Mouse (Mus musculus): ENCODE measurements around the gene Chd3.

GRCm38 (mm10) chr11:69357690-69358089 is 11.5 kb downstream of the Chd3 start:
- no peak for TF ChIP-seq IRF4 (IDR thresholded peaks at IDR 0.05; ENCODE audit: low read depth, low read length)
- no peak for TF ChIP-seq CTCF (conservative IDR thresholded peaks at IDR 0.05 in 1 of 2, IDR thresholded peaks at IDR 0.05 in 1 of 2; ENCODE audit: low read depth in 2 of 2, low read length in 2 of 2)

Data from CH12.LX (cell line).